In the genomic region with DNA sequence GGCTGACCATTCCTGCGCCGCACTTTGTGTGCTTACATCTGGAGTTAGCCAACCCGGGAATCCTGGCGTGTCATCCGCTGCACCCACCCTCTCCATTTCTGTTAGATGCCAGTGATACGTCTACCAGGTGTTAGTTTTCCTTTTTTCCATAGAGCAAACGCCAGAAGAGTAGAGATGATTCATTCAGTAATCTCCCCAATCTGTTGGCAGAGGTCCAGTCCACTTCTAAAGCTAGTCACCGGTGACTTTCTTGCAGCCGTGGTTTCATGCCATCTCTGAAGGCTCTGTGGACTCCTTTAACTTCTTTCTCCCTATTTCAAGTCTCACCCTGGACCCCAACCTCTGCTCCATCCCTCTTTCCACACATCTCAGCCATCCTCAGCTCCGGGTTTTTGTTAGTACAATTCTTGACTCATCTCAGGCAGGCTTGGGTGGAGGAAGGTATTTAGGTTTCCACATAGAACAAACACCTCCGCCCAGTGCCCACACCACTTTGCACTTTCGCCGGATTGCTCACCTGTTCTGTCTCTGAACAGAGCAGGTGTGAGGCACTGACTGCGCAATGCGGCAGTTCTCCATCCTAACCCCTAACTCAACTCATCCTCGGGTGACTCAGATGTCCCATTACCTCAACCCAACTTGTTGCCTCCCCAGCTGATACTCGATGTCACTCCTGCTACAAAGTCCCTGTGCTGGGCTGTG, we compare ENCODE assay signal across 30 mouse cellular contexts. TPM values are rescaled to one million over a fixed set of nuclear protein-coding genes. Genes with fewer than 3 reads are reported as not detected.
DNase-seq lines count a peak whose midpoint lies in the region; ATAC-seq and TF ChIP-seq lines count a peak whose summit lies in the region.
"Had no signal": no experiment of that assay in that cellular context is flagged by ENCODE, and none has a peak within 500 bp of the region (broad histone marks: within the 10 kb centered on the region; RNA-seq: fewer than 3 reads in every experiment).

No protein-coding gene starts in this region.

- no peak overlapping the region for H3K9ac ChIP-seq in forebrain, postnatal 0 days
- H3K9ac ChIP-seq in MEL (ENCODE audit: control insufficient read depth, low read depth, low read length, poor library complexity, severe bottlenecking) = no peak overlapping the region
- H3K9ac ChIP-seq: embryonic facial prominence, embryonic 13.5 days; hindbrain, embryonic 15.5 days; liver, postnatal 0 days; stomach, embryonic 15.5 days had no signal

- TF ChIP-seq RAD21 in MEL (IDR thresholded peaks at IDR 0.05; ENCODE audit: low read depth, low read length) = no peak

- 89% methylated on average over 17 of the region's 17 CpGs for WGBS in forebrain, embryonic 10.5 days
- WGBS in forebrain, postnatal 0 days = 83% methylated on average over 17 of the region's 17 CpGs

- peaks cover 64% of the 10 kb centered on the region for H3K27me3 ChIP-seq in forebrain, embryonic 10.5 days (ENCODE audit: poor library complexity, severe bottlenecking)
- H3K27me3 ChIP-seq in forebrain, postnatal 0 days (ENCODE audit: insufficient read depth, low read length) = peaks cover 4% of the 10 kb centered on the region
- no peaks in the 10 kb centered on the region for H3K27me3 ChIP-seq in MEL (ENCODE audit: control insufficient read depth in 1 of 2, insufficient read depth in 2 of 2, low read length in 2 of 2)

- intact Hi-C loops in gastrocnemius, adult 2 months (cut with DNase I) = no loop called here

- no peak for ATAC-seq in forebrain, postnatal 0 days
- ATAC-seq: CD4-positive, CD25-positive, alpha-beta regulatory T cell, adult 4 months; forebrain, embryonic 16.5 days; liver, postnatal 0 days had no signal

- H3K27ac ChIP-seq in forebrain, embryonic 10.5 days = 0 out of 2 replicates have a peak overlapping the region, but pooled peaks have one; percentile 6
- H3K27ac ChIP-seq in forebrain, postnatal 0 days (ENCODE audit: low read depth, low read length) = no peak overlapping the region
- H3K27ac ChIP-seq in MEL (ENCODE audit: control insufficient read depth, low read depth, low read length) = no peak overlapping the region
- H3K27ac ChIP-seq in gastrocnemius, adult 2 months = no peak overlapping the region
- H3K27ac ChIP-seq: embryonic facial prominence, embryonic 13.5 days; hindbrain, embryonic 15.5 days; layer of hippocampus, adult 2 months; macrophage; stomach, embryonic 15.5 days had no signal

- no peaks in the 10 kb centered on the region for H3K9me3 ChIP-seq in forebrain, embryonic 10.5 days
- H3K9me3 ChIP-seq in forebrain, postnatal 0 days (ENCODE audit: low read length) = no peaks in the 10 kb centered on the region
- H3K9me3 ChIP-seq in MEL (replicated peaks; ENCODE audit: insufficient read depth, low read length) = no peaks in the 10 kb centered on the region
- H3K9me3 ChIP-seq: embryonic facial prominence, embryonic 13.5 days; hindbrain, embryonic 15.5 days; stomach, embryonic 15.5 days had no signal

- TF ChIP-seq POLR2A in MEL (IDR thresholded peaks at IDR 0.05; ENCODE audit: control insufficient read depth in 1 of 2, insufficient read depth in 1 of 2, low read depth in 1 of 2, low read length in 2 of 2, poor library complexity in 1 of 2) = no peak

- H3K4me1 ChIP-seq in forebrain, embryonic 10.5 days = peaks cover 24% of the 10 kb centered on the region
- 0 out of 2 replicates have a peak, but pooled peaks cover 8% of the 10 kb centered on the region for H3K4me1 ChIP-seq in forebrain, postnatal 0 days (ENCODE audit: insufficient read depth)
- peaks cover 0 to 16% of the 10 kb centered on the region in 2 experiments; a peak in 3 of 4 replicates for H3K4me1 ChIP-seq in MEL (ENCODE audit: control insufficient read depth in 1 of 2, insufficient read depth in 2 of 2, low read length in 2 of 2)

- no peak overlapping the region for H3K4me3 ChIP-seq in forebrain, embryonic 10.5 days
- H3K4me3 ChIP-seq in forebrain, postnatal 0 days (ENCODE audit: low read depth, low read length) = no peak overlapping the region
- no peak overlapping the region for H3K4me3 ChIP-seq in MEL (ENCODE audit: control insufficient read depth in 1 of 2, insufficient read depth in 1 of 2, low read depth in 2 of 2, low read length in 2 of 2)
- H3K4me3 ChIP-seq in gastrocnemius, adult 2 months = no peak overlapping the region
- H3K4me3 ChIP-seq: embryonic facial prominence, embryonic 13.5 days; hindbrain, embryonic 15.5 days; layer of hippocampus, adult 2 months; stomach, embryonic 15.5 days had no signal

- H3K79me2 ChIP-seq in MEL (ENCODE audit: control insufficient read depth, insufficient read depth, low read length, poor library complexity) = no peaks in the 10 kb centered on the region

- H3K4me2 ChIP-seq in forebrain, postnatal 0 days (ENCODE audit: low read depth) = no peak overlapping the region
- H3K4me2 ChIP-seq: embryonic facial prominence, embryonic 13.5 days; heart, embryonic 11.5 days; hindbrain, embryonic 15.5 days; liver, embryonic 11.5 days; midbrain, embryonic 11.5 days; stomach, embryonic 15.5 days had no signal

- no peak for DNase-seq in forebrain, embryonic 10.5 days (ENCODE audit: extremely low spot score, low spot score)
- no peak for DNase-seq in forebrain, postnatal 0 days
- peak; percentile 30 for DNase-seq in right cerebral cortex, postnatal 25 days
- no peak for DNase-seq in right cerebral cortex, postnatal 36 days (ENCODE audit: low spot score in 2 of 2)
- peak; percentile 50 for DNase-seq in MEL (ENCODE audit: low read depth, low spot score)
- peak; percentile 64 for DNase-seq in fat pad, adult 2 months (ENCODE audit: extremely low read depth, low read depth, low spot score)
- DNase-seq in gastrocnemius, adult 2 months = no peak
- DNase-seq in kidney, postnatal 36 days = no peak
- DNase-seq: adrenal gland, adult 2 months; cerebellum, adult 9-11 months; kidney, adult 8-10 months; kidney, postnatal 10 days; liver, postnatal 0 days had no signal

- peak in 1 of 2 experiments; percentile 17; a peak in 1 of 4 replicates for TF ChIP-seq EP300 in MEL (IDR thresholded peaks at IDR 0.05; ENCODE audit: low read depth in 1 of 2, low read length in 2 of 2)

- TF ChIP-seq CTCF in forebrain, postnatal 0 days (IDR thresholded peaks at IDR 0.05; ENCODE audit: low read depth) = no peak
- TF ChIP-seq CTCF in MEL (IDR thresholded peaks at IDR 0.05 in 2 of 3, conservative IDR thresholded peaks at IDR 0.05 in 1 of 3; ENCODE audit: control insufficient read depth in 1 of 3, insufficient read depth in 1 of 3, low read depth in 2 of 3, low read length in 3 of 3, poor library complexity in 1 of 3, severe bottlenecking in 1 of 3) = no peak
- no peak for TF ChIP-seq CTCF in gastrocnemius, adult 2 months (IDR thresholded peaks at IDR 0.05)

- peaks cover 2% of the 10 kb centered on the region for H3K36me3 ChIP-seq in forebrain, embryonic 10.5 days (replicated peaks)
- no peaks in the 10 kb centered on the region for H3K36me3 ChIP-seq in forebrain, postnatal 0 days (ENCODE audit: insufficient read depth)
- no peaks in the 10 kb centered on the region; a peak in 1 of 4 replicates for H3K36me3 ChIP-seq in MEL (ENCODE audit: control insufficient read depth in 1 of 2, insufficient read depth in 2 of 2, low read length in 2 of 2)
- H3K36me3 ChIP-seq: hindbrain, embryonic 15.5 days; stomach, embryonic 15.5 days had no signal

TF ChIP-seq in MEL, 35 proteins besides CTCF, POLR2A, EP300 and RAD21 (continues in another document):
- TF ChIP-seq GATA1 (IDR thresholded peaks at IDR 0.05; ENCODE audit: low read depth, low read length) = peak; percentile 45; the same call in 1 of the 2 replicates

RNA-seq across cellular contexts. Expression of a gene that starts 2.4 kb away (rescaled TPM):
- polyA plus RNA-seq in forebrain, embryonic 10.5 days (2016; fragmentation: Nextera tagmentation; extraction: Ambion mirVana) = 0.59 and 0.72 TPM in 2 replicates
- total RNA-seq in forebrain, postnatal 0 days (2014; rRNA removed) = not detected in 2 replicates
- polyA plus RNA-seq in forebrain, postnatal 0 days (2015; fragmentation: Nextera tagmentation; extraction: Ambion mirVana) = 0.08 TPM in 2 replicates
- not detected in 2 replicates for total RNA-seq in MEL (2012; rRNA removed)
- not detected for polyA plus RNA-seq in MEL (2012; ENCODE audit: insufficient read depth in 1 of 2, insufficient read length in 2 of 2, low read depth in 1 of 2, low replicate concordance in 2 of 2, missing spikeins in 1 of 2)
- total RNA-seq in gastrocnemius, adult 2 months (2021) = not detected
- total RNA-seq: adrenal gland, adult 2 months; hematopoietic stem cell, adult 5-6 weeks; layer of hippocampus, adult 2 months; layer of hippocampus, postnatal 25 days; midbrain, postnatal 0 days had no signal
- polyA plus RNA-seq: CD4-positive, CD25-positive, alpha-beta regulatory T cell, adult 4 months; forebrain, embryonic 16.5 days; midbrain, postnatal 0 days had no signal

RNA-seq across cellular contexts. Expression of a gene that starts 3.2 kb away (rescaled TPM):
- polyA plus RNA-seq in forebrain, embryonic 10.5 days (2016; fragmentation: Nextera tagmentation; extraction: Ambion mirVana) = 0.25 TPM in 1 of 2 replicates, not detected in the other
- not detected in 2 replicates for total RNA-seq in forebrain, postnatal 0 days (2014; rRNA removed)
- not detected in 2 replicates for polyA plus RNA-seq in forebrain, postnatal 0 days (2015; fragmentation: Nextera tagmentation; extraction: Ambion mirVana)
- total RNA-seq in MEL (2012; rRNA removed) = not detected in 2 replicates
- under 1 TPM in 1 of 2 experiments, not detected in 1; 0.24 TPM for polyA plus RNA-seq in MEL (2012; ENCODE audit: insufficient read depth in 1 of 2, insufficient read length in 2 of 2, low read depth in 1 of 2, low replicate concordance in 2 of 2, missing spikeins in 1 of 2)
- total RNA-seq in gastrocnemius, adult 2 months (2021) = not detected
- total RNA-seq: adrenal gland, adult 2 months; hematopoietic stem cell, adult 5-6 weeks; layer of hippocampus, adult 2 months; layer of hippocampus, postnatal 25 days had no signal
- polyA plus RNA-seq: adrenal gland, adult 2 months; CD4-positive, CD25-positive, alpha-beta regulatory T cell, adult 4 months; forebrain, embryonic 16.5 days; heart, embryonic 11.5 days; heart, postnatal 0 days; intestine, embryonic 14.5 days; macrophage; midbrain, embryonic 11.5 days; midbrain, postnatal 0 days; neural tube, embryonic 14.5 days had no signal

RNA-seq across cellular contexts. Expression of a gene that starts 8.3 kb away (rescaled TPM):
- 1.00 TPM in 1 of 2 replicates, not detected in the other for polyA plus RNA-seq in forebrain, embryonic 10.5 days (2016; fragmentation: Nextera tagmentation; extraction: Ambion mirVana)
- 0.38 and 3.9 TPM in 2 replicates for total RNA-seq in forebrain, postnatal 0 days (2014; rRNA removed)
- 2.9 and 3.9 TPM in 2 replicates for polyA plus RNA-seq in forebrain, postnatal 0 days (2015; fragmentation: Nextera tagmentation; extraction: Ambion mirVana)
- total RNA-seq in MEL (2012; rRNA removed) = 0.23 TPM in 1 of 2 replicates, not detected in the other
- not detected for polyA plus RNA-seq in MEL (2012; ENCODE audit: insufficient read depth in 1 of 2, insufficient read length in 2 of 2, low read depth in 1 of 2, low replicate concordance in 2 of 2, missing spikeins in 1 of 2)
- not detected for total RNA-seq in gastrocnemius, adult 2 months (2021)
- total RNA-seq: adrenal gland, adult 2 months; adrenal gland, postnatal 4 days; hematopoietic stem cell, adult 5-6 weeks; midbrain, postnatal 0 days had no signal
- polyA plus RNA-seq: CD4-positive, CD25-positive, alpha-beta regulatory T cell, adult 4 months; liver, embryonic 11.5 days; macrophage; midbrain, embryonic 11.5 days; midbrain, postnatal 0 days had no signal

RNA-seq across cellular contexts. Expression of a gene that starts 9.5 kb away (rescaled TPM):
- 1.8 and 2.0 TPM in 2 replicates for polyA plus RNA-seq in forebrain, embryonic 10.5 days (2016; fragmentation: Nextera tagmentation; extraction: Ambion mirVana)
- 3.8 TPM in 1 of 2 replicates, not detected in the other for total RNA-seq in forebrain, postnatal 0 days (2014; rRNA removed)
- polyA plus RNA-seq in forebrain, postnatal 0 days (2015; fragmentation: Nextera tagmentation; extraction: Ambion mirVana) = 1.2 and 1.6 TPM in 2 replicates
- total RNA-seq in MEL (2012; rRNA removed) = 2.1 and 5.5 TPM in 2 replicates
- 1 to 10 TPM in 1 of 2 experiments, not detected in 1; 4.4 TPM for polyA plus RNA-seq in MEL (2012; ENCODE audit: insufficient read depth in 1 of 2, insufficient read length in 2 of 2, low read depth in 1 of 2, low replicate concordance in 2 of 2, missing spikeins in 1 of 2)
- total RNA-seq in gastrocnemius, adult 2 months (2021) = 1 to 10 TPM in 1 of 2 experiments, under 1 TPM in 1; 0.50 to 1.9 TPM
- total RNA-seq: hematopoietic stem cell, adult 5-6 weeks; midbrain, postnatal 0 days had no signal
- polyA plus RNA-seq: CD4-positive, CD25-positive, alpha-beta regulatory T cell, adult 4 months had no signal

RNA-seq across cellular contexts. Expression of a gene that starts 9.5 kb away (rescaled TPM):
- 414 and 441 TPM in 2 replicates for polyA plus RNA-seq in forebrain, embryonic 10.5 days (2016; fragmentation: Nextera tagmentation; extraction: Ambion mirVana)
- total RNA-seq in forebrain, postnatal 0 days (2014; rRNA removed) = 167 and 220 TPM in 2 replicates
- 261 and 299 TPM in 2 replicates for polyA plus RNA-seq in forebrain, postnatal 0 days (2015; fragmentation: Nextera tagmentation; extraction: Ambion mirVana)
- total RNA-seq in MEL (2012; rRNA removed) = 9.9 and 11.1 TPM in 2 replicates
- 1 to 10 TPM in 1 of 2 experiments, not detected in 1; 8.6 TPM for polyA plus RNA-seq in MEL (2012; ENCODE audit: insufficient read depth in 1 of 2, insufficient read length in 2 of 2, low read depth in 1 of 2, low replicate concordance in 2 of 2, missing spikeins in 1 of 2)
- total RNA-seq in gastrocnemius, adult 2 months (2021) = 1 to 10 TPM; 6.9 to 9.3 TPM

Comparison
In these comparisons a context has a peak if more than half of its experiments do, and no peak if none do; other contexts are left out.
1. DNase-seq: peak in right cerebral cortex, postnatal 25 days (single experiment), MEL (single experiment) and fat pad, adult 2 months (single experiment); none in forebrain, embryonic 10.5 days (single experiment), forebrain, postnatal 0 days (single experiment), right cerebral cortex, postnatal 36 days (0 of 2), gastrocnemius, adult 2 months (single experiment) and kidney, postnatal 36 days (0 of 2).